Comparison of ENCODE assay signal across 32 mouse cellular contexts in the genomic region with DNA sequence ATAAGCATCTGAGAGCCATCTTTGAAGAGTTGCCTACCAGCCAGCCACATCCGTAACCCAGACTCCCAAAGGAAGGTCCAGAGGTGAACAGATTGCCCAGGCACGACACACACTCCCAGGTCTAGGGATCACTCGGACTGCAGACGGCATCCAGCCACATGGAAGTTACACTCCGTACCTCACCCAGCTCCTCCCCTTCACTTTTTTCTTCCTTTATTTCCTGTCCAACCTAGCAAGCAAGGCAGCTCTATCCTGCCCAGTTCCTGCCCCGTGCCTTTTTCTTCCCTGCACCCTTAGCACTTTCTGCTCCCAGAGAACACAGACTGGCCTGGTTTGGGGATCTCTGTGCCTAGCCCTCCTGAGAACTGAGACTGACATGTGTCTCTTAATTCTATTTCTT. TPM values are rescaled to one million over a fixed set of nuclear protein-coding genes. Genes with fewer than 3 reads are reported as not detected.
A peak's percentile ranks its signal among the peaks of the same experiment; 100 is the strongest.
DNase-seq lines count a peak whose midpoint lies in the region; ATAC-seq lines count a peak whose summit lies in the region.
"Had no signal": no experiment of that assay in that cellular context is flagged by ENCODE, and none has a peak within 500 bp of the region (broad histone marks: within the 10 kb centered on the region; RNA-seq: fewer than 3 reads in every experiment).

No protein-coding gene starts in this region.

- H3K36me3 ChIP-seq in kidney, embryonic 14.5 days (ENCODE audit: control insufficient read depth, insufficient read depth, low read length) = no peaks in the 10 kb centered on the region
- H3K36me3 ChIP-seq in embryonic facial prominence, embryonic 13.5 days = no peaks in the 10 kb centered on the region
- no peaks in the 10 kb centered on the region for H3K36me3 ChIP-seq in intestine, embryonic 14.5 days (ENCODE audit: control insufficient read depth, insufficient read depth, low read length)
- H3K36me3 ChIP-seq in limb, embryonic 10.5 days = no peaks in the 10 kb centered on the region
- H3K36me3 ChIP-seq: heart, embryonic 13.5 days; kidney, embryonic 15.5 days; midbrain, embryonic 12.5 days; neural tube, embryonic 13.5 days had no signal

- H3K4me3 ChIP-seq in kidney, embryonic 14.5 days (ENCODE audit: low read length) = no peak overlapping the region
- no peak overlapping the region for H3K4me3 ChIP-seq in embryonic facial prominence, embryonic 13.5 days
- H3K4me3 ChIP-seq in intestine, embryonic 14.5 days (ENCODE audit: low read depth, low read length) = no peak overlapping the region
- no peak overlapping the region for H3K4me3 ChIP-seq in limb, embryonic 10.5 days
- H3K4me3 ChIP-seq: heart, adult 2 months; heart, embryonic 13.5 days; kidney, embryonic 15.5 days; midbrain, embryonic 12.5 days; neural tube, embryonic 13.5 days had no signal

- H3K27me3 ChIP-seq in kidney, embryonic 14.5 days (ENCODE audit: control insufficient read depth, insufficient read depth, low read length) = no peaks in the 10 kb centered on the region
- no peaks in the 10 kb centered on the region; the same call in 1 of the 2 replicates for H3K27me3 ChIP-seq in embryonic facial prominence, embryonic 13.5 days
- H3K27me3 ChIP-seq in intestine, embryonic 14.5 days (replicated peaks; ENCODE audit: control insufficient read depth, insufficient read depth, low read length) = no peaks in the 10 kb centered on the region
- no peaks in the 10 kb centered on the region for H3K27me3 ChIP-seq in limb, embryonic 10.5 days (ENCODE audit: low read depth, poor library complexity, severe bottlenecking)
- H3K27me3 ChIP-seq: heart, embryonic 13.5 days; midbrain, embryonic 12.5 days; neural tube, embryonic 13.5 days had no signal

- H3K4me1 ChIP-seq in kidney, embryonic 14.5 days (ENCODE audit: control insufficient read depth, insufficient read depth, low read length) = no peaks in the 10 kb centered on the region
- H3K4me1 ChIP-seq in embryonic facial prominence, embryonic 13.5 days = peaks cover 16% of the 10 kb centered on the region
- H3K4me1 ChIP-seq in intestine, embryonic 14.5 days (replicated peaks; ENCODE audit: control insufficient read depth, insufficient read depth, low read length) = peaks cover 9% of the 10 kb centered on the region; the same call in 1 of the 2 replicates
- H3K4me1 ChIP-seq in limb, embryonic 10.5 days = peaks cover 23% of the 10 kb centered on the region
- H3K4me1 ChIP-seq: heart, embryonic 13.5 days had no signal

- no peak overlapping the region for H3K27ac ChIP-seq in kidney, embryonic 14.5 days (ENCODE audit: low read depth, low read length)
- H3K27ac ChIP-seq in embryonic facial prominence, embryonic 13.5 days = no peak overlapping the region
- H3K27ac ChIP-seq in intestine, embryonic 14.5 days (ENCODE audit: low read depth) = no peak overlapping the region
- no peak overlapping the region; the same call in 1 of the 2 replicates for H3K27ac ChIP-seq in limb, embryonic 10.5 days
- H3K27ac ChIP-seq: heart, adult 2 months; heart, embryonic 13.5 days; hindbrain, embryonic 14.5 days; kidney, embryonic 15.5 days; midbrain, embryonic 12.5 days; neural tube, embryonic 13.5 days had no signal

- peak overlapping the region; percentile 12; the same call in 1 of the 2 replicates for H3K4me2 ChIP-seq in kidney, embryonic 14.5 days (replicated peaks; ENCODE audit: low read depth, low read length)
- peak overlapping the region; percentile 32 for H3K4me2 ChIP-seq in embryonic facial prominence, embryonic 13.5 days
- peak overlapping the region; percentile 20; the same call in 1 of the 2 replicates for H3K4me2 ChIP-seq in intestine, embryonic 14.5 days (ENCODE audit: low read length)
- H3K4me2 ChIP-seq: heart, embryonic 13.5 days; hindbrain, embryonic 14.5 days; kidney, embryonic 15.5 days; liver, embryonic 11.5 days; neural tube, embryonic 13.5 days had no signal

- 30% methylated on average over 6 of the region's 6 CpGs for WGBS in kidney, embryonic 14.5 days
- whole genome bisulfite sequencing in embryonic facial prominence, embryonic 13.5 days = 45% methylated on average over 6 of the region's 6 CpGs
- WGBS in intestine, embryonic 14.5 days = 32% methylated on average over 6 of the region's 6 CpGs
- 59% methylated on average over 6 of the region's 6 CpGs for WGBS in limb, embryonic 10.5 days

- no peak for ATAC-seq in kidney, embryonic 14.5 days (ENCODE audit: low FRiP score, low TSS enrichment)
- ATAC-seq in embryonic facial prominence, embryonic 13.5 days (ENCODE audit: insufficient number of reproducible peaks, insufficient read depth, low FRiP score, low TSS enrichment, low read depth) = no peak
- ATAC-seq in intestine, embryonic 14.5 days (replicated peaks; ENCODE audit: low FRiP score, low TSS enrichment, low read depth) = no peak
- ATAC-seq: forebrain, postnatal 0 days; inflammation-experienced regulatory T-cells, adult 6 months had no signal

- no peaks in the 10 kb centered on the region for H3K9me3 ChIP-seq in kidney, embryonic 14.5 days (ENCODE audit: control insufficient read depth, low read length)
- no peaks in the 10 kb centered on the region for H3K9me3 ChIP-seq in embryonic facial prominence, embryonic 13.5 days
- H3K9me3 ChIP-seq in intestine, embryonic 14.5 days (ENCODE audit: control insufficient read depth, low read length) = no peaks in the 10 kb centered on the region
- no peaks in the 10 kb centered on the region for H3K9me3 ChIP-seq in limb, embryonic 10.5 days (replicated peaks)
- H3K9me3 ChIP-seq: heart, embryonic 13.5 days; kidney, embryonic 15.5 days; midbrain, embryonic 12.5 days; neural tube, embryonic 13.5 days had no signal

- H3K9ac ChIP-seq in kidney, embryonic 14.5 days (ENCODE audit: low read depth, low read length) = no peak overlapping the region
- H3K9ac ChIP-seq in embryonic facial prominence, embryonic 13.5 days = no peak overlapping the region
- H3K9ac ChIP-seq in intestine, embryonic 14.5 days (ENCODE audit: low read length) = no peak overlapping the region
- H3K9ac ChIP-seq: forebrain, postnatal 0 days; heart, embryonic 13.5 days; hindbrain, embryonic 14.5 days; kidney, embryonic 15.5 days; midbrain, embryonic 12.5 days; neural tube, embryonic 13.5 days had no signal

- DNase-seq in kidney, adult 8-10 months = no peak
- DNase-seq in intestine, embryonic 14.5 days (ENCODE audit: low spot score) = no peak
- peak; percentile 32 for DNase-seq in limb, embryonic 10.5 days (ENCODE audit: low spot score)
- no peak for DNase-seq in layer of hippocampus, adult 11-12 months (ENCODE audit: low spot score)
- no peak for DNase-seq in T-cell, adult 2 months (ENCODE audit: low spot score)
- DNase-seq in left cerebral cortex, adult 9 months (ENCODE audit: low spot score in 2 of 2) = no peak
- DNase-seq: adrenal gland, adult 8-10 months; B cell, adult 2 months; cerebellum, adult 18-20 months; cerebellum, postnatal 10 days; forebrain, postnatal 0 days; heart, adult 2 months; heart, postnatal 10 days; kidney, postnatal 25 days; lung, postnatal 36 days; right cerebral cortex, postnatal 4 days had no signal

RNA-seq across cellular contexts. Expression of a gene that starts 6.3 kb away (rescaled TPM):
- not detected in 2 replicates for polyA plus RNA-seq in kidney, embryonic 14.5 days (2014; fragmentation: Nextera tagmentation; extraction: Ambion mirVana)
- not detected in 2 replicates for polyA plus RNA-seq in embryonic facial prominence, embryonic 13.5 days (2015; fragmentation: Nextera tagmentation; extraction: Ambion mirVana)
- not detected in 2 replicates for polyA plus RNA-seq in intestine, embryonic 14.5 days (2014; fragmentation: Nextera tagmentation; extraction: Ambion mirVana)
- polyA plus RNA-seq in limb, embryonic 10.5 days (2016; fragmentation: Nextera tagmentation; extraction: Ambion mirVana) = not detected in 2 replicates
- polyA plus RNA-seq: forebrain, embryonic 11.5 days; forebrain, postnatal 0 days; heart, adult 2 months; heart, embryonic 13.5 days; hindbrain, embryonic 14.5 days; inflammation-experienced regulatory T-cells, adult 6 months; kidney, embryonic 15.5 days; limb, embryonic 11.5 days; liver, embryonic 11.5 days; liver, embryonic 16.5 days; lung, embryonic 16.5 days; midbrain, embryonic 12.5 days; neural tube, embryonic 13.5 days; spleen, adult 2 months; urinary bladder, adult 2 months had no signal

RNA-seq across cellular contexts. Expression of a gene that starts 27.6 kb away (rescaled TPM):
- not detected in 2 replicates for polyA plus RNA-seq in kidney, embryonic 14.5 days (2014; fragmentation: Nextera tagmentation; extraction: Ambion mirVana)
- 0.22 TPM in 1 of 2 replicates, not detected in the other for polyA plus RNA-seq in embryonic facial prominence, embryonic 13.5 days (2015; fragmentation: Nextera tagmentation; extraction: Ambion mirVana)
- not detected in 2 replicates for polyA plus RNA-seq in intestine, embryonic 14.5 days (2014; fragmentation: Nextera tagmentation; extraction: Ambion mirVana)
- not detected in 2 replicates for polyA plus RNA-seq in limb, embryonic 10.5 days (2016; fragmentation: Nextera tagmentation; extraction: Ambion mirVana)
- polyA plus RNA-seq: forebrain, embryonic 11.5 days; forebrain, postnatal 0 days; heart, adult 2 months; heart, embryonic 13.5 days; hindbrain, embryonic 14.5 days; inflammation-experienced regulatory T-cells, adult 6 months; kidney, embryonic 15.5 days; limb, embryonic 11.5 days; liver, embryonic 11.5 days; liver, embryonic 16.5 days; lung, embryonic 16.5 days; midbrain, embryonic 12.5 days; neural tube, embryonic 13.5 days; spleen, adult 2 months; testis, adult 2 months; urinary bladder, adult 2 months had no signal

RNA-seq across cellular contexts. Expression of a gene that starts 44.0 kb away (rescaled TPM):
- not detected in 2 replicates for polyA plus RNA-seq in kidney, embryonic 14.5 days (2014; fragmentation: Nextera tagmentation; extraction: Ambion mirVana)
- not detected in 2 replicates for polyA plus RNA-seq in embryonic facial prominence, embryonic 13.5 days (2015; fragmentation: Nextera tagmentation; extraction: Ambion mirVana)
- polyA plus RNA-seq in intestine, embryonic 14.5 days (2014; fragmentation: Nextera tagmentation; extraction: Ambion mirVana) = not detected in 2 replicates
- polyA plus RNA-seq in limb, embryonic 10.5 days (2016; fragmentation: Nextera tagmentation; extraction: Ambion mirVana) = not detected in 2 replicates
- polyA plus RNA-seq: forebrain, embryonic 11.5 days; forebrain, postnatal 0 days; heart, adult 2 months; heart, embryonic 13.5 days; hindbrain, embryonic 14.5 days; inflammation-experienced regulatory T-cells, adult 6 months; kidney, embryonic 15.5 days; limb, embryonic 11.5 days; liver, embryonic 11.5 days; liver, embryonic 16.5 days; lung, embryonic 16.5 days; midbrain, embryonic 12.5 days; neural tube, embryonic 13.5 days; spleen, adult 2 months; testis, adult 2 months; urinary bladder, adult 2 months had no signal

RNA-seq across cellular contexts. Expression of a gene that starts 44.9 kb away (rescaled TPM):
- polyA plus RNA-seq in kidney, embryonic 14.5 days (2014; fragmentation: Nextera tagmentation; extraction: Ambion mirVana) = not detected in 2 replicates
- polyA plus RNA-seq in embryonic facial prominence, embryonic 13.5 days (2015; fragmentation: Nextera tagmentation; extraction: Ambion mirVana) = not detected in 2 replicates
- not detected in 2 replicates for polyA plus RNA-seq in intestine, embryonic 14.5 days (2014; fragmentation: Nextera tagmentation; extraction: Ambion mirVana)
- not detected in 2 replicates for polyA plus RNA-seq in limb, embryonic 10.5 days (2016; fragmentation: Nextera tagmentation; extraction: Ambion mirVana)
- polyA plus RNA-seq: forebrain, embryonic 11.5 days; forebrain, postnatal 0 days; heart, adult 2 months; heart, embryonic 13.5 days; hindbrain, embryonic 14.5 days; inflammation-experienced regulatory T-cells, adult 6 months; kidney, embryonic 15.5 days; limb, embryonic 11.5 days; liver, embryonic 11.5 days; liver, embryonic 16.5 days; lung, embryonic 16.5 days; midbrain, embryonic 12.5 days; neural tube, embryonic 13.5 days; spleen, adult 2 months; testis, adult 2 months had no signal

RNA-seq across cellular contexts. Expression of a gene that starts 57.8 kb away (rescaled TPM):
- polyA plus RNA-seq in kidney, embryonic 14.5 days (2014; fragmentation: Nextera tagmentation; extraction: Ambion mirVana) = 0.28 and 0.44 TPM in 2 replicates
- not detected in 2 replicates for polyA plus RNA-seq in embryonic facial prominence, embryonic 13.5 days (2015; fragmentation: Nextera tagmentation; extraction: Ambion mirVana)
- polyA plus RNA-seq in intestine, embryonic 14.5 days (2014; fragmentation: Nextera tagmentation; extraction: Ambion mirVana) = 0.57 TPM in 1 of 2 replicates, not detected in the other
- polyA plus RNA-seq in limb, embryonic 10.5 days (2016; fragmentation: Nextera tagmentation; extraction: Ambion mirVana) = 0.25 and 0.67 TPM in 2 replicates
- polyA plus RNA-seq: forebrain, postnatal 0 days; heart, embryonic 13.5 days; hindbrain, embryonic 14.5 days; inflammation-experienced regulatory T-cells, adult 6 months; kidney, embryonic 15.5 days; limb, embryonic 11.5 days; liver, embryonic 11.5 days; liver, embryonic 16.5 days; midbrain, embryonic 12.5 days; neural tube, embryonic 13.5 days; spleen, adult 2 months; testis, adult 2 months; urinary bladder, adult 2 months had no signal
